Mouse (Mus musculus) inflammation-experienced regulatory T-cells, adult 6 months (primary cell): ENCODE data around the gene Alg2. TPM values are rescaled to one million over a fixed set of nuclear protein-coding genes. Genes with fewer than 3 reads are reported as not detected.
A peak's percentile ranks its signal among the peaks of the same experiment; 100 is the strongest.

ENCODE experiments used
- ATAC-seq: one replicate; pipeline ENCODE4 v1.8.0; 2017
- polyA plus RNA-seq, 3 experiments: library from polyadenylated mRNA; unstranded; fragments of 100-300 nt; shearing (Covaris generic); gene quantifications; one replicate each; pipeline ENCODE4 v1.2.1; 2017

The Alg2 gene
- polyA plus RNA-seq, 3 experiments from 2014 or later, result 8.4 to 9.2 (median 9.1) TPM

DNA sequence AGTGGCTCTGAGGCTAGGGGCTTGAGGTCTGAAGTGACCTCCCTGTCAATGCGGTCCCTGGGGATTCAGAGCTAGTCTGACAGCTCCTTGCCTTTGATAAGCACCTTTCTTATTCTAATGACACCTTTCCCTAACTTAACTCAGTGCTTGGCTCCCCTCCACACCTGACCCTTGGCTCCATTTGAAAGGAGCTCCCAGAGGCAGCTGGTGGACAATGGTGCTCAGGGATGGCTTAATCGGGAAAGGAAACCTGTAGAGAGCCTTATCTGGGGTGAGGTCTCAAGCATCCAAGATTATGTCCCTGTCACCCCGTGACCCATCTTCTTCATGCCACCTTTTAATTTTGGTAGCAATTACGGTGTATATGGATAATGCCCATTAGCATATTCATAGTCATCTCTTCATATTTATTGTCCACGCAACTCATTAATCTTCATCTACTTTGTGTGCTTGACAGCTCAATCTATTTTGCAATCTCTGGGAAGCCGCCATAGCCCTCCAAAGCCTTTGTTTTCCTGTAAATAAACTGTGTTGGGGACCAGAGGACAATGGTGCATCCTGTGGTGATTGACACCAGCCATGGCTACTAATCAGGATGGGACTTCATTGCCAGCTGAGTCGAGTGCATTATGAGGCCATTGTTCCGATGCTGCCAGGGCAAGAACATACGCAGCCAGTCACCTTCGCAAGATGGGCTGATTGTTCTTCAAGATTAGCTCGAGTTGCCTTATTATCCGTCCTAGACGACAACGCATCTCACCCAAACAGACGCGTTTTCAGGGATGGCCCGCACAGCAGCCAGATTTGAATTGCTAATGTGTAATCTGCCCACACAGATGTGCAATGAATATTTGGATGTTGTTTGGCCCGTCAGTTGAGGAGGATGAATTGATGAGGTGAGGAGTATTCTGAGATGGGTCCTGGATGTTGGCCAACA, 24.3 kb downstream of the Alg2 start:
- no peak for ATAC-seq

DNA sequence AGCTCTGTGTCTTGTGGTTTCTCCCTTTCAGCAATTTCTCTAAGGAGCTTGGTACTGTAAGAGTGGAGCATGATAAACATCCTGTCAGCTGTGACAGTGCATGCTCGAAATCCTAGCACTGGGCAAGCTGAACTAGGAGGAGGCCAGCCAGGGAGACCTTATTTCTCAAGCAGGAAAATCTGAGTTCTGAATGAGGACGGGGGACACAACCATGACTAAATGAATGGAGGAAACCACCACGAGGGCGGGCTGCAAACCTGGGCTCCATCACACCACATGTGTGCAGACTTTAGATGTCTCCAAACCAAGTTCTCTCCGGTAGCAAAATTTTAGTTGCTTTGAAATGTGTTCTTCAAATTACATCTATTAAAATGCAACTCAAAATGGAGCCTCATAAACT, 25.0 kb downstream of the Alg2 start:
- ATAC-seq, result no peak

DNA sequence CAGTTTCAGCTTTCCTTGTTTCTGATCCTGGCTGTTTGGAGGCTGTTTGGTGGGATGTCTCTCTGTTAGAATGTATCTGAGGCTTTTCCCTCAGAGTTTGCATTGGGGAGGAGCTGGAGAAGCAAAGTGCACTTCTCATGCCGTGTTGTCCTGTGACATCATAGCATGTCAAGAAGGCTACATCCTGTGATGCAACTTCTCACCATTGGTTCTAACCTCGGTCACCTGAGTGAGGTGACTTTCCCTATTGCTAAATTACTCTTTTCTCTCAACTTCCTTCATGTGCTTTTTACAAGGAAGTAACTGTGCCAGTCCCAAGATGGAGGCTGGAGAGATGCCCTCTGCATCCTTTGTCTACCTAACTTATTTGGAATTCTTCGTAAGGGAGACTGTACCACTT, 25.6 kb downstream of the Alg2 start:
- no peak for ATAC-seq

DNA sequence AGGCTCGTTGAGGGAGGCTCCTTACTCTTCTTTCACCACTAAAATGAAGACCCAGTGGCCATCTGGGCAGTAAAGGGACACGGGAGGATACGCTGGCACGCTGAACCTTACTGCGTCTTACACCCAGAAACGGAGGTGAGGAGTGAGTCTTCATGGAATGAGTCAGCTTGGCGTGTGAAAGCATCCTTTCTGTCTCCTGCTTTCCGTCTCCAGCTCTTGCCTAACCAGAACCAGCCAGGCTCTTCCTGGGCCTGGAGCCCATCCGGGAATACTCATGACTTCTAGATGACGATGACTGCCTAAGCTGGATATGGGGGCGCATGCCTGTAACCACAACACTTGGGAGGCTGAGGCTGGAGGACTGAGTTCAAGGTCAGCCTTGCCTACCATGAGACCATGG, 33.2 kb downstream of the Alg2 start:
- ATAC-seq, result no peak

DNA sequence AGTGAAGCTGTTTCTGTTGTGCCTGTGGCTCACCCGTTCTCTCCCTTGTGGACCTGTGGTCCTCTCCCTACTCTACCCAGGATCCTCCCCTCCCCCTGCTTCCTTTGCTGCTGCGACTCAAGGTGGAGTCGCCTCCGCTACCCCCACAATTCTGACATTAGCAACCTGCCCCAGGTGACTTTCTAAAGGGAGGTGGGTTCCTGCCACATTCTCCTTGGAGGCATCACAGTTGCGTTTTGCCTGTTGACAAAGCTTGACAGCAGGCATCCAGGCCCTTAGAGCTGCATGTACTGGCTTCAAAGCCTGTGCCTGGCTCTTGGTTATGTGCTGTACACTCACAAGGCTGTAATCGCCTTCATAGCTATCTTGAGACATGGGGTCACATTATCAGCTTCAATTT, 35.2 kb downstream of the Alg2 start:
- ATAC-seq, result no peak

DNA sequence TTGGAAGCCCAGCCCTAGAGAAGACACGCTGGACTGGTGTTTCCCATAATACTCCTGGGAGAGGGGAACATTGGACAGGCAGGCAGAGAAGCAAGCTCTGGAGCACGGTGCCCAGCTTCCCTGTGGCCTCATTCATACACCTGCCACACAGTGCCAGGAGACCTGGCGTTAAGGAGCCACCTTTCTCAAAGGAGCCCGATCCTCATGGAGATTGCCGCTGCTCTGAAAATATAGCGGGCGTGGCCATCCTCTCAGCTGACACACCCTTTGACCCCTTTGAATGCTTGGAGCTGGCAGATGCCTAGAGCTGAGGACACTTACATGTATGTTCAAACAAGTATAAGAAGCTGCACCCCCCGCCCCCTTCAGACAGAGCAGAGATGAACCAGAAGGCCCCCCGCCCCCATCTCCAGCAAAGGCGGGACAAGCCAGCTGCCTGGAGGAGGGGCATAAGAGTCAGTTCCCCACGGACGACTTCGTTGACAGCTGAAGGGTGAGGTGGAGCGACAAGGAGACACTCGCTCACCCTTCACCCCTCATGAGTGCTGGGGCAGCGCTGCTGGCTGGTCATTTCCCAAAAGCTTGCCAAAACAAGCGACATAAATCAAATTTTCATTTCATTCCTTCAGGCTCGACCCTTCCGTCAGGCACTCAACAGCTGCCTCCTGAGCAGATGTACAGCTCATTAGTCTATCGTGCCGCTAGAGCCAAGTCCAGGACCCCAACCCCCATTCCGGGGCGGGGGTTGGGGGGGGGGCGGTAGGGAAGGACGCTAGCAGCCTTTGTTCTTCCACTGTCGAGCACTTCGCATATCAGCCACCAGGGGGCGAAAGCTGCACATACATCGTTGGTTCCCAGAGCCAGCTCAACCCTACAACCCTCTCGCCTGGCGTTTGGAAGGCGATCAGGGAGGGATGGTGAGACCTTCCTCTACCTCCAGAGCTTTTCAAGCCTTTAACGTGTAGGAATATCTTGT, 36.5 kb downstream of the Alg2 start:
- ATAC-seq, result peak; percentile 77

DNA sequence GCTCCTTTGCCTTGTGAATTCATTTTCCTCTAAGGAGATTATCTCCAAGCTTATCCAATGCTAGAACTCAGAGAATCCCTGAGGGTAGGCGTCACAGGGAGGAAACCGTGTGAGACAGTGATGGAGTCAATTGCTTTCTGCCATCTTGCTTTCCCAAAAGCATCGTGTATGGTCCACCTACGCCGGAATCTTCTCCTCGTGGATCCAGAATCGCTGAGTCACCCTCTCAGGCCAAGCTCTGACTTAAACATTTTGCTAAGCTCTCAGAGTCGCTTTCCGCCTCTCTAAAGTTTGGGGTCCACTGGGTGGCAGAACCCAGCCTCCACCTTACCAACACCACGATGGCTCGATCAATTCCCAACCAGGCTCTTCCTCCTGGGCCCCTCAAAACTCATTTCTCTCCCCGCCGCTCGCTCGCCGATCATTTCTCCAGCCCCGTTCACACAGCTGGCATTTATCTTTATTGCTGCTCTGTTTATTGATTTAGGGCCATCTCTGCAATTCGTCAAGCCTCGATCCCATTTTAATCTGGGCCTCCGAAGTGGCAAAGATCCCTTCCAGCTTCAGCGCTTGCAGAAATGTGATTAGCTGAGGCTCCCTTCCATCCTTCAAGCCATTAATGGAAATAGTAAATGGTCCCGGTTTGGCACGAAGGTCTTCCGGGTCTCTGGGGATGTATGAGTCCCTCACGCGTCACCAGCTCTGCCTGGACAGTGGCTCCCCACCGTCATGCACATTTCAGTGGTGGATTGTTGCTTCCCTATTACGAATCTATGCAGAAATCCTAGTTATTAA, 38.4 kb downstream of the Alg2 start:
- no peak for ATAC-seq

DNA sequence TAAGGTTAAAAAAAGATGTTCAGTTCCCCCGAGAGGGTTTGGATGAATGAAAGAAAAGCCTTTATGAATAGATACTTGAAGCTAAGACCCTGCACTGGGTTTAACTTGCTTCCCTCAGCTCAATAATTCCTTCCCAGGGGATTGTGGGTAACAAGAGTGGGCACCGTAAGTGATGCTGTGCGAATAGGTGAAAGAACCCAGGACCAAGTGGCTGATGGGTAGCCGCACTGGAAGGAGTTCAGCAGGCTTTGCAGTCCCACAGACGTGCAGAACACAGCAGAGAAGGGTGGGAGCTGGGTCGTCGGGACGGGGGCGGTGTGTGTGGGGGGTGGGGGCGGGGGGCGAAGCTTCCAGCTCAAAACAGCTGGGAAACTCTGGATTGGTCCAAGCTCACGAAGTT, 39.0 kb downstream of the Alg2 start:
- ATAC-seq, result no peak

DNA sequence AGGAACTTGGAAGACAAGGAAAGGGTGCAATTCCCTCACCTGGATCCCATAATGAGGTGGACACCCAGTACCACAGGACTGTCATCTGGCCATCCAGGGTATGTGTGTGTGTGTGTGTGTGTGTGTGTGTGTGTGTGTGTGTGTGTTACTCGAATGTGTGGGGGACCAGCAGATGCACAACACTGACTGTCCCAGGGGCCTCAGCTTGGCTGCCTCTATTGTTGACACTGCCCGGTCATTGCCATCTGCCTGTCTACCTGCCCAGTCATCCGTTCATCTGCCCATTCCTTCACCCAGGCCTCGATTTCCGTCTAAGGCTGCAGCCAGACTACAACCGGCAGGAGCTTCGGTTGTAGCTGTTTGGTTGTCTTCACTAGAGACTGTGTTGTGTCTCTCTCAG, 41.4 kb downstream of the Alg2 start:
- no peak for ATAC-seq

DNA sequence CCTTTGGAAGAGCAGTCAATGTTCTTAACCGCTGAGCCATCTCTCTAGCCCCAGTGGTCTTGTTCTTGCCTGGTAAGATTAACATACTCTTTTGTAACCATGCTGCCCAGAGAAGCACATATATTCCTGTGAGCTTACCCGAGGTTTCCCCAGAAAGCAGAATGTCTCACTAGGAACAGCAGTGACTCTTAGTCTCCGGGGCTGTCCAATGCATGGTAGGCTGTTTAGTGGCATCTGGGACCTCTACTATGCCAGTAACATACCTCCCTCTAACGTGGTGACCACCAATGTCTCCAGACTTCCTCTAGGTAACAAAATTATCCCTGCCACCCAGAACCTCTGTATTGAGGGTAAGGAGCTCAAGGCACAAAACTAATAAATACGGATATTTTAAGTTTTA, 43.1 kb downstream of the Alg2 start:
- no peak for ATAC-seq

DNA sequence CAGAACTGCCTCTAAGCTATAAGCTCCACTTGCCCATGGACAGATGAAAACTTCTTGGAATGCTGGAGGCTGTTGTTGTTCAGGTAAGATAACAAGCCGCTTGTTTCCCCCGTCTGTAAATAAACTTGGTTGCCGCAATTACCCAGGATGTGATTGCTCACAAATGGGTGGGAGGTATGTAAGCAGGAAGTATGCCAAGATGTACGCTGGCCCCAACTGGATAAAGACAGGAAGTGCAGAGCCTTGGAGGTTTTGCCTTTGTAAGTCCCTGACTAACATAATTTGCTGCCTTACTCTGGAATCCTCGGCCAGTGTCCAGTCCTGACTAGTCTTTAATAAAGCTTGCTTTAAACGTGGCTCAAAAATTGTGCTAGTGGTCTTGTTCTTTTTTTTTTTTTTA, 43.6 kb downstream of the Alg2 start:
- no peak for ATAC-seq

DNA sequence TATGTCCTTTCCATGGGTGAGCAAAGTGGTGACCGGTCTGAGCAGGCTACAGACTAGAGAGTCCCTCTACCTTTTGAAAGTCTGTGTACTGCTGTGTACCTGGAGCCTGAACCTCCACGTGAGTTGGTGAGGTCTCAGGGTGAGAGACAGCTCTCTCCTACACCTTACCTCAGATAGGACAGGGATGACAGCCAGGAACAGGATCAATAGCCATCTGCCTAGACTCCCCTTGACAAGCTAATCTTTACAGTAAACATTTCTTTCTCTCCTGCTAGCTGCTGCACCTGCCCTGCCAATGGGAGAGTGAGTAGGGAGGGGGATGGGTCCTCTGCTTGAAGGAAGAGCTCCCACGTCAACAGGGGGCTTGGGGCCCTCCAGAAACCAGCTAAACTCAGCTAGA, 46.5 kb downstream of the Alg2 start:
- ATAC-seq, result no peak

DNA sequence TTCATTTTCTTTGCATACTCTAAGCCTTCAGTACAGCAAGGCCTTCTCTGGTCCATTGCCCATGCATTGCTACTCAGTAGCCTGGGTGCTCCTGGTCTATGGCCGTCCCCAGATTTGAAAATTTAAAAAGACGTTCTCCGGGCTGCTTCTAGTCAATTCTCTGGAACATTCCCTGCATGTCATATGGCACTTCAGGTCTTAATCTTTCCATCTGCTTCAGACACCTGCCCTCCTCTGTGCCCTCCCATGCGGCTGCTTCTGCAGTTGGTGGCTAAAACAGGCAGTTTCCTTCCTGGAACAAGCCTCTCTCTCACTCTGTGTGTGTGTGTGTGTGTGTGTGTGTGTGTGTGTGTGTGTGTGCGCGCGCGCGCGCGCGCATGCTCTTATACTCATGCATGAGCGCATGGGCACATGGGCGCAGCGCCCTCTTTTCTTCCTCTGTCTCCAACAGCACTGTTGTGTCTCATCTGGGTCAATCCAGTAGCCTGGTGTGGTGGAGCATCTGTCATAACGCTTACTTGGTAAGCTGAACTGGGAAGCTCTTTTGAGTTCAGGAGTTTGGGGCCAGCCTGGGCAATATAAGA, 48.8 kb downstream of the Alg2 start:
- no peak for ATAC-seq

DNA sequence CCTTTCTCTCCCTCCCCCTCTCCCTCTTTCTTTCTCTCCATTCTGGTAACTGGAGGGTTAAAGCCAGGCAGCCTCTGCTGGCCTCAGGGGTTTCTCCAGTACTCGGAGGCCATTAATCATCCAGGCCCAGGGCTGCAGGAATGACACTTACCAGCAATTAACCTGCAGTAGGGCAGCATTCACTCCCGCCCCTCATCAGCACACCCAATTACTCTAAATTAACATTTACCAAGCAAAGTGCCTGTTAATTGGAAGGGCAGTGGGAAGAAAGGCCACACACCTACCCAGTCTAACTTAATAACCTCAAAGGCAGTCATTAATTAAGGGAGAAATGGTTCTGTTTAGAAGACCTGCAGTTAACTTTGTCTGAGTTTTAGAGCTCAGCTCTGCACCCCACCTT, 49.8 kb downstream of the Alg2 start:
- no peak for ATAC-seq

DNA sequence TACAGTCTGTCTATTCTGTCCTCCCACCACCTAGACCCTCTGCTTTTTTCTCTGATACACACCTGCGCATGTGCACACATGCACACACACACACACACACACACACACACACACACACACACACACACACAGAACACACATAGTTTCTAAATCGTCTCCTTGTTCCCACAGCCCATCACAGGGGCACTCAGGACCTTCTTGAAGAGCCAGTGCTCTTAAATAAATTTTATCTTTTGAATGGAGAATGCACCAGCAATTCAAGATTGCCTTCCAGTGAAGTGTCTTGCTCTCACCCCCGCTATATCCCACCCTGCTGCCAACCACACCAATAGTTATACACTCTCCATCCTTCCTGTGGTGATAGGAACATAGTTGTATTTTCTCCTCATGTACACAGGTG, 51.2 kb downstream of the Alg2 start:
- no peak for ATAC-seq

DNA sequence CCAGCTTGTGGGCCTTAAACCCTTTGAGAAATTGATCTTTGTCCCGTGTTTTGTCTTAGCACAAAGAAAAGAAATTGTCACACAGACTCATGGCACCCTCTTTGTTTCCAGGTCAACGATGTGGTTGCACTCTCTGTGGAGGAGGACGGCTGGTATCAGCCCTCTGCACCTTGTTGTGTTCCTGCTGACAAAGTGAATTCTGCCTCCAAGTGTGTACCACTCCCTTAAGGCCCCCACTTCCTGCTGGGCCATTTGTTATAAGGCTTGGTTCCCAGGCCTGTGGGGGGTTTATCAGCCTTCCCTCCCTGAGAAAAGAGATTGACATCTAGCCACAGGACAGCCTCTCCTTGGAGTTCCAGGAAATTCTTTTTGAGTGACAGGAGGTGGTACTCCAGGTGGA, 51.9 kb downstream of the Alg2 start:
- ATAC-seq, result no peak

DNA sequence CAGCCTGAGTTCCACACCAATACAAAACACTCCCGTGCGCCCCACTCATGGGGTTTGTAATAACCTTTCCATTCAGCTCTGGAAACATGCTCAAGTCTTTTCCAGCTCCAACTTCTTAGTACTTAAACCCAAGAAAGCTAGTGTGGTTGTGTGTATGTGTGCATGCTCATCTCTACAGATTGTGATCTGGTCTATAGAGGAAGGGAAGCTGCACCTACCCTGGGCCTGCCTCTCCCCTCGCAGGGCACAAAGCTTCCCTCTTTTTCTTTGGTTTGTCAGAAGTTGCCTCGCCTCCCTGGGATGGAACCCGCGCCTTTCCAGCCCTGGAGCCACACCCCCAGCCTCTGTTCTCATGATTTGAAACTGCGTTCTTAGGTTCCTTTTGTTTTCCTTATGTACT, 53.9 kb downstream of the Alg2 start:
- ATAC-seq, result no peak

DNA sequence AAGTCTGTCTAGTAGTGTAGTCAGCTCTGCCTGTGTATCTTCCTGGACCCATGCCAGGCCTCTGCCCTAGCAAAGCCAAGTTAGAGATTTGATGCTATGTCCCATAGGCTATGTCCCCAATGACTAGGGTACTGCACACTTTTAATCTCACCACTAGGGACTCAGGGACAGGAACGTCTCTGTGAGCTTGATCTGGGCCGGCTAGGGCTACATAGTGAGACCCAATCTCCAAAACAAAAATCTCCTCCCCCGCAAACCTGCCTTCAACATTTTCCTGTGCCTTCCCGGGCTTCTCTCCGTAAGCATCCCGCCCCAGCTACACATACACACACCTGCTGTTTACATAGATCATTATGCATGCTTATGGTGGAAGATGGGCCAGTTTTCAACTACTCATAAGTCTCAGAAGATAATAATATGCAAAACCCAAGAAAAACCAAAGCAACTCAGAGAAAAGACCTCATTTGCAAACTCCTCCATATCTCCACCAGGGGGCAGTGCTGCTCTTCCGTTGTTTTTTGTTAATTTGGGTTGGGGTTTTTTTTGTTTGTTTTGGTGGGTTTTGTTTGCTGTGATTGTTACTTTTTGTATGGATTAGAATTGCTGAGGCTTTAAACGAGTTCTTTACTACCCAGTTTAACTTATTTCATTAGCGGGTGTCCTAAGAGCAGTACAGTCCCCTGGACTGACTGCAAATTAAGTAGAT, 54.7 kb downstream of the Alg2 start:
- no peak for ATAC-seq

DNA sequence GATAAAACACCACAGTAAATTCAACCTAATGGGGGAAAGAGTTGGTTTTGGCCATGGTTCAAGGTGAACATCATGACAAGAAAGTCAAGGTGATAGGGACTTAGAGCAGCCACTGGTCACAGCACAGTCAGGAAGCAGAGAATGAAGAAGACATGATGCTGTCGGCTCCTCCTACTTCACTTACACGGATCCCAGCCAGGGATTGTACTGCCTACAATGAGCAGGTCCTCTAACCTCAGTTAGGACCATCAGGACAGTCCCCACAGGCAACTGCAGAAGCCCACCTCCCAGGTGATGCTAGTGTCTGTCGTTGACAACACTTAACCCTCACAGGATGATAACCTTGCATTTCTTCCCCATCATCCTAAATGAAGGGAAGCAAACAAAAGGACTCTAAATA, 56.3 kb downstream of the Alg2 start:
- ATAC-seq, result no peak
